Mouse (Mus musculus) retina, postnatal 7 days (tissue): ENCODE data around the gene Wdr82.

Experiments used
- DNase-seq: peaks from one replicate; pipeline ENCODE4 v3.0.0-alpha.2; 2012; ENCODE audit warnings: low read depth, low spot score

Gene Wdr82

GRCm38 (mm10) chr9:106197732-106198131 is 27.0 kb downstream of the Wdr82 start:
- DNase-seq: no peak

GRCm38 (mm10) chr9:106198962-106199458 is 28.3 kb downstream of the Wdr82 start:
- DNase-seq: no peak

- no peak for DNase-seq
These were observed 29.0 kb downstream of the Wdr82 start, which contains the start of gene Ppm1m for GRCm38 (mm10) chr9:106199535-106200272. Gene Ppm1m, minus strand, starts transcription at chr9:106199746.

- DNase-seq: no peak
These were observed 31.2 kb downstream of the Wdr82 start for GRCm38 (mm10) chr9:106201895-106202294.

GRCm38 (mm10) chr9:106202819-106203636 is 32.3 kb downstream of the Wdr82 start, which contains the start of gene Twf2:
Gene Twf2, plus strand, starts transcription at chr9:106203108.
- peak; percentile 73 for DNase-seq

- no peak for DNase-seq
These were observed 33.5 kb downstream of the Wdr82 start for GRCm38 (mm10) chr9:106203990-106204851.

- DNase-seq: no peak
These were observed 35.1 kb downstream of the Wdr82 start for GRCm38 (mm10) chr9:106205713-106206290.

GRCm38 (mm10) chr9:106206515-106206914 is 35.8 kb downstream of the Wdr82 start:
- no peak for DNase-seq

- no peak for DNase-seq
These were observed 37.5 kb downstream of the Wdr82 start for GRCm38 (mm10) chr9:106208181-106208580.

GRCm38 (mm10) chr9:106209954-106210353 is 39.2 kb downstream of the Wdr82 start:
- DNase-seq: no peak

- no peak for DNase-seq
These were observed 40.3 kb downstream of the Wdr82 start for GRCm38 (mm10) chr9:106210853-106211609.

- peak; percentile 87 for DNase-seq
These were observed 41.2 kb downstream of the Wdr82 start for GRCm38 (mm10) chr9:106211680-106212593.

- DNase-seq: no peak
These were observed 41.9 kb downstream of the Wdr82 start for GRCm38 (mm10) chr9:106212594-106212981.

GRCm38 (mm10) chr9:106215341-106216125 is 44.8 kb downstream of the Wdr82 start:
- DNase-seq: no peak

- no peak for DNase-seq
These were observed 46.2 kb downstream of the Wdr82 start for GRCm38 (mm10) chr9:106216971-106217370.

GRCm38 (mm10) chr9:106220894-106221523 is 50.3 kb downstream of the Wdr82 start:
- DNase-seq: no peak

- no peak for DNase-seq
These were observed 51.6 kb downstream of the Wdr82 start, which contains the start of gene Tlr9 for GRCm38 (mm10) chr9:106222261-106222851. Gene Tlr9, plus strand, starts transcription at chr9:106222598.

GRCm38 (mm10) chr9:106222994-106223393 is 52.3 kb downstream of the Wdr82 start:
- no peak for DNase-seq
